Mouse (Mus musculus) C2C12 (cell line): Measurements from ENCODE around the gene Kif2c.
A peak's percentile ranks its signal among the peaks of the same experiment; 100 is the strongest.

Source experiments
- CEBPB ChIP-seq: IDR thresholded peaks from one replicate; pipeline ENCODE4 v1.6.1; 2011; ENCODE audit warnings: low read depth, mild to moderate bottlenecking, control low read depth, moderate library complexity
- CTCF ChIP-seq: IDR thresholded peaks from one replicate; pipeline ENCODE4 v1.5.1; 2011; ENCODE audit not compliant: control insufficient read depth, insufficient read depth, insufficient read length
- MAX ChIP-seq: IDR thresholded peaks from one replicate; pipeline ENCODE4 v1.6.1; 2011; ENCODE audit warnings: mild to moderate bottlenecking, control low read depth
- MYOD1 ChIP-seq: IDR thresholded peaks from one replicate; pipeline ENCODE4 v1.6.1; 2011; ENCODE audit warnings: low read depth; ENCODE audit not compliant: control insufficient read depth, insufficient read length
- USF1 ChIP-seq: IDR thresholded peaks from one replicate; pipeline ENCODE4 v1.6.1; 2011; ENCODE audit warnings: low read depth, mild to moderate bottlenecking, control low read depth, moderate library complexity

DNA sequence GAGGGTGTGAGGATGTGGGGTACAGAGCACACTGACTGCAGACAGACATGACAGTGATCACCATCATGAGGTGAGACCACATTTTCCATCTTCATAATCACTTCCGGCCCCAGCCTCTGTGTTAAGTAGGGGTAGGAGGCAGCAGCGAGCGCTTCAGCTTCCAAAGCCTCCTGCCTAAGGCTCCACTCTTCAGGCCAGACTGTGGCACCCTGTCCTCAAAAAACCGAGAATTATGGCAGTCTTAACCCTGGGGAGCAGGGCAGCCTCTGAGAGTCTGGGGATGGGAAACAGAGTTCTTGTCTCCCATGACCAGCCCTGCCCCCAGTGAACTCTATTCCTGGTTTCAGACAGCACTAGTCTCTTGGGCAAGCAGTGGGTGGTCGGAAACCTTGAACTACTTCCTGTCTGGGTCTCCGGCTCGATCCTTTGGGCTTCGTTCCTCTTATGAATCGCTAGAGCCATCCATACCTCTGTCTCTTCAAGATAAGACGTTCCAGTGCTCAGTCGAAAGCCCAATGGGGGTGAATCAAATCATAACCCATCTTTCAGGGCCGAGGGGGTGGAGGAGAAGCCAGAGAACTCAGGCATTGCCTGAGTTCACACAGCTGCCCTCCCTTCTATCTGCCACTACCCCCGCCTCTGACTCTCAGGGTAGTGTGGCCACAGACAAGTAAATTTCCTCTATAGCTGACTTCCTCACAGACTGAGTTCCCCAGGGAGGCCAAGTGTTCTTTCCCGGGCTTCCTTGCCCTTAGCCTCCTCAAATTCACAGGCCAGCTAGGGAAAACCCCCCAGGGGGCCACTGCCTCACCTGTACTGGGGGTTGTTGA is 57.7 kb downstream of the Kif2c start:
- TF ChIP-seq CEBPB (peak; percentile 37), CTCF (no peak), USF1 (no peak), MYOD1 (no peak), MAX (no peak)
